Mouse (Mus musculus) E14TG2a.4 (cell line): ENCODE data around the gene Praf2.

Experiments
- CTCF ChIP-seq: conservative IDR thresholded peaks from 2 replicates; pipeline ENCODE4 v1.5.1; 2014; ENCODE audit warnings: low read length
- POU5F1 ChIP-seq: IDR thresholded peaks from 2 replicates; pipeline ENCODE4 v1.6.1; 2014; ENCODE audit warnings: low read length, borderline replicate concordance

GRCm38 (mm10) chrX:7764657-7765280, 36.5 kb downstream of the Praf2 start:
- TF ChIP-seq CTCF: no peak
- peak; percentile 85 for TF ChIP-seq POU5F1
